Mouse (Mus musculus) spleen, adult 2 months (tissue): Measurements from ENCODE around the gene Slc38a2. TPM values are rescaled to one million over a fixed set of nuclear protein-coding genes. Genes with fewer than 3 reads are reported as not detected.

Experiments used
- DNase-seq, 2 experiments: peaks; one replicate each; pipeline versions ENCODE4 v3.0.0 to v3.0.0-alpha.2; 2012 to 2021; ENCODE audit warnings: low spot score in 2 of 2, low read depth in 1 of 2
- H3K27ac ChIP-seq: fragments of 200-500 bp; 2 replicates; pipeline ENCODE4 v1.5.1; 2012; ENCODE audit warnings: low read length, inconsistent platforms; ENCODE audit not compliant: insufficient read depth
- H3K27me3 ChIP-seq: fragments of 200-500 bp; 2 replicates; pipeline ENCODE4 v1.6.1; 2012; ENCODE audit warnings: mild to moderate bottlenecking, moderate library complexity, low read length, inconsistent platforms; ENCODE audit not compliant: control insufficient read depth, insufficient read depth
- H3K36me3 ChIP-seq: fragments of 200-500 bp; 2 replicates; pipeline ENCODE4 v1.6.1; 2012; ENCODE audit warnings: mild to moderate bottlenecking, low read length, inconsistent platforms; ENCODE audit not compliant: control insufficient read depth, insufficient read depth
- H3K4me1 ChIP-seq: fragments of 200-500 bp; 2 replicates; pipeline ENCODE4 v1.6.1; 2011; ENCODE audit warnings: inconsistent platforms; ENCODE audit not compliant: control insufficient read depth, insufficient read depth, insufficient read length
- H3K4me3 ChIP-seq: fragments of 200-500 bp; 2 replicates; pipeline ENCODE4 v1.5.1; 2011; ENCODE audit warnings: mild to moderate bottlenecking, inconsistent platforms; ENCODE audit not compliant: insufficient read depth, insufficient read length; ENCODE audit errors: extremely low read depth
- CTCF ChIP-seq: fragments of 200-500 bp; IDR thresholded peaks from 2 replicates; pipeline ENCODE4 v1.5.1; 2011; ENCODE audit warnings: mild to moderate bottlenecking, inconsistent platforms; ENCODE audit not compliant: insufficient read depth, insufficient read length, insufficient replicate concordance; ENCODE audit errors: extremely low read depth
- POLR2A ChIP-seq: fragments of 200-500 bp; IDR thresholded peaks from 2 replicates; pipeline ENCODE4 v1.6.1; 2011; ENCODE audit warnings: low read depth, low read length, inconsistent platforms
- WGBS: fragments of 180-500 bp; shearing (Covaris S2); methylation state at CpG from one replicate; pipeline ENCODE4 v1.1.7; 2018; 5-methylcytosine and 5-hydroxymethylcytosine counted together
- polyA plus RNA-seq: library from polyadenylated mRNA; depleted of rRNA; stranded (reverse); fragments of >200 nt; gene quantifications from 2 replicates; pipeline ENCODE4 v1.2.3, GENCODE M21; 2012

The Slc38a2 gene
- polyA plus RNA-seq, 1 experiment: 28.5 TPM

- Histone ChIP-seq H3K27me3 (no peaks in the 10 kb centered on the region), H3K4me3 (no peak overlapping the region), H3K4me1 (no peaks in the 10 kb centered on the region), H3K36me3 (peaks cover 68% of the 10 kb centered on the region), H3K27ac (no peak overlapping the region)
- TF ChIP-seq POLR2A (no peak), CTCF (no peak)
- DNase-seq: no peak
- 90% methylated on average over 13 of the region's 13 CpGs for WGBS
Measured at GRCm38 (mm10) chr15:96690829-96691228, 8.7 kb downstream of the Slc38a2 start.

- H3K4me1 ChIP-seq: peaks cover 4% of the 10 kb centered on the region; the same call in 1 of the 2 replicates
- H3K36me3 ChIP-seq: peaks cover 59% of the 10 kb centered on the region
- DNase-seq: no peak
- no peak overlapping the region for H3K4me3 ChIP-seq
- no peaks in the 10 kb centered on the region for H3K27me3 ChIP-seq
- no peak overlapping the region for H3K27ac ChIP-seq
- 94% methylated on average over 9 of the region's 9 CpGs for WGBS
- TF ChIP-seq POLR2A: no peak
- TF ChIP-seq CTCF: no peak
Measured at GRCm38 (mm10) chr15:96689919-96690318, 9.6 kb downstream of the Slc38a2 start.

GRCm38 (mm10) chr15:96688784-96689318 lies 10.7 kb downstream of the Slc38a2 start:
- peaks cover 50% of the 10 kb centered on the region for H3K36me3 ChIP-seq
- H3K4me1 ChIP-seq: peaks cover 4% of the 10 kb centered on the region; the same call in 1 of the 2 replicates
- H3K27ac ChIP-seq: no peak overlapping the region
- 89% methylated on average over 12 of the region's 12 CpGs for WGBS
- H3K27me3 ChIP-seq: no peaks in the 10 kb centered on the region
- H3K4me3 ChIP-seq: no peak overlapping the region
- no peak for DNase-seq
- TF ChIP-seq POLR2A: no peak
- TF ChIP-seq CTCF: no peak

- H3K27me3 ChIP-seq: no peaks in the 10 kb centered on the region
- peaks cover 42% of the 10 kb centered on the region for H3K36me3 ChIP-seq
- no peak overlapping the region for H3K4me3 ChIP-seq
- H3K27ac ChIP-seq: no peak overlapping the region
- no peak for TF ChIP-seq CTCF
- no peak for TF ChIP-seq POLR2A
- DNase-seq: no peak
- 88% methylated on average over 6 of the region's 6 CpGs for WGBS
- peaks cover 4% of the 10 kb centered on the region; the same call in 1 of the 2 replicates for H3K4me1 ChIP-seq
Measured at GRCm38 (mm10) chr15:96688036-96688435, 11.5 kb downstream of the Slc38a2 start.

GRCm38 (mm10) chr15:96687366-96687765 lies 12.2 kb downstream of the Slc38a2 start:
- no peak for DNase-seq
- no peak overlapping the region for H3K4me3 ChIP-seq
- 94% methylated on average over 1 of the region's 1 CpGs for WGBS
- no peaks in the 10 kb centered on the region for H3K27me3 ChIP-seq
- peaks cover 36% of the 10 kb centered on the region for H3K36me3 ChIP-seq
- H3K4me1 ChIP-seq: peaks cover 4% of the 10 kb centered on the region; the same call in 1 of the 2 replicates
- TF ChIP-seq CTCF (no peak), POLR2A (no peak)
- H3K27ac ChIP-seq: no peak overlapping the region

- H3K27me3 ChIP-seq: no peaks in the 10 kb centered on the region
- peaks cover 28% of the 10 kb centered on the region for H3K36me3 ChIP-seq
- TF ChIP-seq CTCF (no peak), POLR2A (no peak)
- H3K4me1 ChIP-seq: peaks cover 4% of the 10 kb centered on the region; the same call in 1 of the 2 replicates
- H3K27ac ChIP-seq: no peak overlapping the region
- WGBS: 89% methylated on average over 9 of the region's 9 CpGs
- DNase-seq: no peak
- H3K4me3 ChIP-seq: no peak overlapping the region
Measured at GRCm38 (mm10) chr15:96686201-96687159, 13.1 kb downstream of the Slc38a2 start.

GRCm38 (mm10) chr15:96685273-96685672 lies 14.3 kb downstream of the Slc38a2 start:
- DNase-seq: no peak
- Histone ChIP-seq H3K4me1 (peaks cover 4% of the 10 kb centered on the region; the same call in 1 of the 2 replicates), H3K36me3 (peaks cover 16% of the 10 kb centered on the region), H3K27ac (no peak overlapping the region), H3K4me3 (no peak overlapping the region), H3K27me3 (no peaks in the 10 kb centered on the region)
- TF ChIP-seq POLR2A (no peak), CTCF (no peak)
- WGBS: 27% methylated on average over 6 of the region's 6 CpGs
